Mouse (Mus musculus) stomach, embryonic 16.5 days (tissue): ENCODE results near the gene Os9. TPM values are rescaled to one million over a fixed set of nuclear protein-coding genes. Genes with fewer than 3 reads are reported as not detected.
"Not testable (repeated sequence)": the region's sequence is repeated elsewhere in the genome, so short reads cannot be mapped to it uniquely, and the experiment has no call there.

Experiments
- ATAC-seq: fragments of 200-750 bp; cut with Nextera tagmentation; 2 replicates; pipeline ENCODE4 v1.8.0; 2017; ENCODE audit warnings: moderate number of reproducible peaks, moderate TSS enrichment; ENCODE audit not compliant: insufficient read depth, low FRiP score
- H3K27ac ChIP-seq: fragments of 300-500 bp; sonication (generic); 2 replicates; pipeline ENCODE4 v1.5.1; 2014; ENCODE audit warnings: low read length
- H3K27me3 ChIP-seq: fragments of 300-500 bp; sonication (generic); 2 replicates; pipeline ENCODE4 v1.6.1; 2014; ENCODE audit warnings: low read length, control low read depth, mixed read lengths; ENCODE audit not compliant: control insufficient read depth, insufficient read depth
- H3K36me3 ChIP-seq: fragments of 300-500 bp; sonication (generic); 2 replicates; pipeline ENCODE4 v1.6.1; 2014; ENCODE audit warnings: low read length; ENCODE audit not compliant: control insufficient read depth, insufficient read depth
- H3K4me1 ChIP-seq: fragments of 300-500 bp; sonication (generic); 2 replicates; pipeline ENCODE4 v1.6.1; 2014; ENCODE audit warnings: low read length, control low read depth, mixed read lengths; ENCODE audit not compliant: control insufficient read depth, insufficient read depth
- H3K4me2 ChIP-seq: fragments of 300-500 bp; sonication (generic); 2 replicates; pipeline ENCODE4 v1.6.1; 2014; ENCODE audit warnings: low read depth, low read length, mixed read lengths
- H3K4me3 ChIP-seq: fragments of 300-500 bp; sonication (generic); replicated peaks from 2 replicates; pipeline ENCODE4 v1.5.1; 2014; ENCODE audit warnings: mild to moderate bottlenecking, low read length
- H3K9ac ChIP-seq: fragments of 300-500 bp; sonication (generic); 2 replicates; pipeline ENCODE4 v1.6.1; 2014; ENCODE audit warnings: low read length
- H3K9me3 ChIP-seq: fragments of 300-500 bp; sonication (generic); replicated peaks from 2 replicates; pipeline ENCODE4 v1.6.1; 2016; ENCODE audit warnings: low read length, control low read depth; ENCODE audit not compliant: control insufficient read depth
- WGBS: fragments of 180-500 bp; shearing (Covaris S2); extraction: QIAGEN DNeasy Blood & Tissue Kit; methylation state at CpG from one replicate; pipeline ENCODE4 v1.1.7; 2014; 5-methylcytosine and 5-hydroxymethylcytosine counted together
- polyA plus RNA-seq: library from polyadenylated mRNA; unstranded; fragments of >200 nt; fragmentation: Nextera tagmentation; extraction: Ambion mirVana; gene quantifications from 2 replicates; pipeline ENCODE4 v1.2.1, GENCODE M21; 2015

Os9 gene
- polyA plus RNA-seq, 1 experiment from 2014 or later = 114 TPM

DNA sequence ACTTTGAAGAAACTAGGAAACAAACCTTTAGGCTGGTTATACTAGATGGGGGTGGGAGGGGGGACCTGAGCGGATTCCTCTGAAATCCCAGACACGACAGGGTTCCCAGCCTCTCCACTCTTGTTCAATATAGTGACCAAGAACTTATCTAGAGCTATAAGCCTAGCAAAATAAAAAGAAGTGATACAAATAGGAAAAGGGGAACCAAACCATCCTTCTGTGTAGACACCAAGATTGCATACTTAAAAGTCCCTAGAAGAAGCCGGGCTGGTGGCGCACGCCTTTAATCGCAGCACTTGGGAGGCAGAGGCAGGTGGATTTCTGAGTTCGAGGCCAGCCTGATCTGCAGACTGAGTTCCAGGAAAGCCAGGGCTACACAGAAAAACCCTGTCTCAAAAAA, 32.4 kb upstream of the Os9 start:
- no peak overlapping the region for H3K4me3 ChIP-seq
- ATAC-seq = no peak
- no peak overlapping the region for H3K9ac ChIP-seq
- no peaks in the 10 kb centered on the region for H3K27me3 ChIP-seq
- H3K36me3 ChIP-seq = no peaks in the 10 kb centered on the region
- 92% methylated on average over 7 of the region's 7 CpGs for WGBS
- H3K9me3 ChIP-seq = no peaks in the 10 kb centered on the region
- H3K4me1 ChIP-seq = no peaks in the 10 kb centered on the region
- H3K27ac ChIP-seq = no peak overlapping the region
- H3K4me2 ChIP-seq = no peak overlapping the region

DNA sequence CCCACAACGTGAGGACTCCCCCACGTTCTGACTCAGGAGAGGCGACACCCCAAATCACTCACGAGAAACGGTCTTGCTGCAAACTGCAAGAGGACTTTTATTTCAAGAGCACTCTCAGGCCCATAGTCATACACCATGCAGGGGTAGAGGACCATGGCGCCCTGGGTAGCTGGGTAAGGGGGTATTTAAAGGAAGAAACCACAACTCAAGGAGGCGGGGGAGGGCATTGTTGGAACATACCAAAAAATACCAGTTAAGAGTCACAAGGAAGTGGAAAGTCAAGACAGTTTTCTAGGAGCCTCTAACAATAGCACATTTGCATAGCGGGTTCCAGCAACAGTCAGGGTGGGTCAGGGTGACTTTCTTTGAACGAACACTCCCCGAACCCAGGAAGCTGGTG, 31.6 kb upstream of the Os9 start:
- H3K9ac ChIP-seq, ATAC-seq: not testable (repeated sequence)
- 81% methylated on average over 10 of the region's 10 CpGs for WGBS

DNA sequence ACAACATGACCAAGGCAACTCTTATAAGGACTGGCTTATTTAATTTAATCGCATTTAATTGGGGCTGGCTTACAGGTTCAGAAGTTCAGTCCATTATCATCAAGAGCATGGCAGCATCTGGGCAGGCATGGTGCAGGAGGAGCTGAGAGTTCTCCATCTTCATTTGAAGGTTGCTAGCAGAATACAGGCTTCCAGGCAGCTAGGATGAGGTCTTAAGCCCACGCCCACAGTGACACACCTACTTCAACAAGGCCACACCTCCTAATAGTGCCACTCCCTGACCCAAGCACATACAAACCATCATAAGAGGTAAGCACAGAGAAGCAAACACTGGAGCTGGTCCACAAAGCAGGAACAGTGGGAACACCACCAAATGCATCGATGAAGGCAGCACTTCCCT, 30.3 kb upstream of the Os9 start:
- H3K4me1 ChIP-seq, H3K27ac ChIP-seq, H3K4me2 ChIP-seq, H3K27me3 ChIP-seq, H3K4me3 ChIP-seq, H3K9ac ChIP-seq, H3K9me3 ChIP-seq, ATAC-seq, H3K36me3 ChIP-seq: not testable (repeated sequence)
- WGBS = 81% methylated on average over 3 of the region's 3 CpGs

More for the DNA sequence above, 31.6 kb upstream of the Os9 start:
- not testable (repeated sequence) for H3K4me1 ChIP-seq, H3K4me2 ChIP-seq, H3K27ac ChIP-seq, H3K4me3 ChIP-seq, H3K27me3 ChIP-seq, H3K36me3 ChIP-seq, H3K9me3 ChIP-seq

DNA sequence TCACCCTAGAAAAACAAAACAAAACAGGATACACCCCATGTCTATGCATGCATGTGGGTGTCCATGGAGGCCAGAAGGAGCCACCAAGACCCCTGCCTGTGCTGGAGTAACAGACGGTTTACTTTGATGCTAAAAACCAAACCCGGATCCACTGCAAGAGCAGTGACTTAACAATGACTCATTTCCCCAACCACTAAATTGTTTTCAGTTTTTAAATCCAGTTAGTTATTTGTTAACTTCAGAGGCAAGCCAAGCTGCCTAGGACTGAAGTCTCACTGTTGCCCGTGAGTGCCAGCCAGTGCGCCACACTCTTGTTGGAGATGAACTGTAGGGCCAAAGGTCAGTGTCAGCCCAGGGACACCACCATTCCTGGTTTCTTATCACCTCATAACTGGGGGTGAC, 29.5 kb upstream of the Os9 start:
- Histone ChIP-seq H3K4me1 (no peaks in the 10 kb centered on the region), H3K4me2 (no peak overlapping the region), H3K27me3 (no peaks in the 10 kb centered on the region), H3K36me3 (no peaks in the 10 kb centered on the region), H3K9me3 (no peaks in the 10 kb centered on the region), H3K27ac (no peak overlapping the region), H3K9ac (no peak overlapping the region), H3K4me3 (no peak overlapping the region)
- WGBS = 68% methylated on average over 4 of the region's 4 CpGs
- no peak for ATAC-seq

DNA sequence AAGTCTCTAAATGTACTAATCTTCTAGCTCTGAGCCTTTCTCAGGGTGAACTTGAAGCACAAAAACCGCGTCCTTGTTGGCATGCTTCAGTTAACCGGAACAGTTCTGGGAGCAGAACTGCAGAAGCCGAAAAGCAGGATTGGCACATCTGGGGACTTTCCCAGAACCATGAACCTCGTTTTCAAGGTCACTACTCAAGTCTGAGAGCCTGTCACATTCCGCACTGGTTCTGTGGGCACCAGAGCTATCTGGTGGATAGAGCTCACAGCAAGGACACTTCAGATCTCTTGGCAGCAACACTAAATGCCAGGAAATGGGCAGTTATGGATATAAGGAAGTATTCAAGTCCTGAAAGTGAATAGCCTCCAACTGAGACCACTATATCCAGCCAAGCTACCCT, 26.2 kb upstream of the Os9 start:
- no peaks in the 10 kb centered on the region for H3K9me3 ChIP-seq
- no peak overlapping the region for H3K4me2 ChIP-seq
- no peaks in the 10 kb centered on the region for H3K36me3 ChIP-seq
- no peak overlapping the region for H3K4me3 ChIP-seq
- H3K9ac ChIP-seq = no peak overlapping the region
- ATAC-seq = no peak
- H3K27ac ChIP-seq = no peak overlapping the region
- 75% methylated on average over 6 of the region's 6 CpGs for WGBS
- H3K4me1 ChIP-seq = no peaks in the 10 kb centered on the region
- H3K27me3 ChIP-seq = no peaks in the 10 kb centered on the region

DNA sequence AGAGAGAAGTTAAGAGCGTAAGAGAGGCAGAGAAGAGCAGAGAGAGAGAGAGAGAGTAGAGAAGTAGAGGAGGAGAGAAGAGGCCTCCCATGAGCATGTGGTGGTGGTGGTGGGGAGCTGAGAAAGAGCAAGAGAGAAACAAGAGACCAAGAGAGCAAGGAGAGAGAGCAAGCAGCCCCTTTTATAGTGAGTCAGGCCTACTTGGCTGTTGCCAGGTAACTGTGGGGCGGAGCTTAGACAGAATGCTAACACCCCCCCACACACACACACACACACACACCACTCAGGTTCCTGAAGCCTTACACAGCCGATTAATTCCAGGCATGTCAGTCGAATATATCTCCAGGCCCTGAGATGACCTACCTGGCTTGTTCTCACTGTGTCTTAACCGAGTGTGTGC, 24.4 kb upstream of the Os9 start:
- Histone ChIP-seq H3K4me2 (no peak overlapping the region), H3K9me3 (no peaks in the 10 kb centered on the region), H3K27me3 (no peaks in the 10 kb centered on the region), H3K9ac (no peak overlapping the region), H3K36me3 (no peaks in the 10 kb centered on the region), H3K4me3 (no peak overlapping the region), H3K27ac (no peak overlapping the region), H3K4me1 (no peaks in the 10 kb centered on the region)
- no peak for ATAC-seq
- 75% methylated on average over 5 of the region's 5 CpGs for WGBS

DNA sequence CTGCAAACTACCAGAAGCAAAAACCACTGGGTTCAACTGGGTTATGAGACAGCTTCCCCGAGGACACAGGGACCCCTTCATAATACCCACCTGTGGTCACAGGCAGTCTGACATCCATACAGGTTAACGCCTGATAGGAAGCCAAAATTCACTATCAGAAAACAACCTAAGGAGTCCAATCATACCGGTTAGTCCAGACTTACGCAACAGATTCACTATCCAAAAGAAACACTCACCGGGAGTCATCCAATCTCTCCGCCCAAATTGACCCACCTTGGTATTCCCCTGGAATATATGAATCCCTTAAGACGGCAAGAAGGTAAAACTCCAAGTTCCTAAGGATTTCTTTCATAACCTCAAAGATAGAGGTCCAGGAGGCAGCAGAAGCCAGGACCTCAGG, 23.6 kb upstream of the Os9 start:
- H3K9me3 ChIP-seq = no peaks in the 10 kb centered on the region
- WGBS = 81% methylated on average over 7 of the region's 7 CpGs
- H3K4me3 ChIP-seq = no peak overlapping the region
- H3K27ac ChIP-seq = no peak overlapping the region
- H3K36me3 ChIP-seq = no peaks in the 10 kb centered on the region
- no peaks in the 10 kb centered on the region for H3K27me3 ChIP-seq
- H3K4me2 ChIP-seq = no peak overlapping the region
- no peak overlapping the region for H3K9ac ChIP-seq
- H3K4me1 ChIP-seq = no peaks in the 10 kb centered on the region
- ATAC-seq = no peak

DNA sequence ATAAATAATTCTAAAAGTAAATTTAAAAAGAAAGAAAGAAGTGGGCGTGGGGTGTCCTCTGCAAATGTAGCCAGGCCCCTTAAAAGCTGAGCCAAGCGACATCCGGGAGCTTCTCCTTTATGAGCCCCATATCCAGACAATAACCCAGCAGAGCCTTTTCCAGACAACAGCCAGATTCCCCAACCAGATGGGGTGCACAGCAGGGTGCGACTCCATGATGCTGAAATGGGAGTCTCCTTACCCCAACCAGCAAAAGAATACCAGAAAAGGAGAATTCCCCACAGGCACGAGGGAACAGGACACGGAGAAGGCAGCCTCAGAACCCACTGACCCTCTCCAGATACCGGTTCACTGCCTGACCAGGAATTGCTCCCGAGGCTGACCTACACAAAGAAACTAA, 22.3 kb upstream of the Os9 start:
- 89% methylated on average over 8 of the region's 8 CpGs for WGBS
- no peak for ATAC-seq
- no peaks in the 10 kb centered on the region for H3K4me1 ChIP-seq
- H3K4me3 ChIP-seq = no peak overlapping the region
- H3K36me3 ChIP-seq = no peaks in the 10 kb centered on the region
- no peaks in the 10 kb centered on the region for H3K9me3 ChIP-seq
- H3K27ac ChIP-seq = no peak overlapping the region
- H3K27me3 ChIP-seq = no peaks in the 10 kb centered on the region
- no peak overlapping the region for H3K9ac ChIP-seq
- H3K4me2 ChIP-seq = no peak overlapping the region

DNA sequence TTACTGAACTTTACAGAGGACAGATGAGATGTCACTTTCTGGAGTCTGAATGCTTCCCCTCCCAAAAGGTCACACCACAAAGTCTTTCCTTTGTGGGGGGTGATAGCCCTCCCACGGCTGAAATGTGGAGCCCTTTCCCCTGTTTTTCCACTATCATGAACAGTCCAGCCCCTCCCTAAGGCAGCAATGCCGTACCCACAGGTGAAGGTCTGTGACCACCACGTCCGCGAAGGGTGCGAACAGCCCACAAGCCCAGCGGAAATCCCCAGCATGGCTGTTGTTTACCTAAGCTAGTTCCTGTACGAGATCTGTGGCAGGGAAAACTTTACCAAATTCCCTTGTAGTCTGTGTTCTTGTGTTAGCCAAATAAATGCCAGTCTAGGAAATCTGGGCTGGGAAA, 20.6 kb upstream of the Os9 start:
- no peak overlapping the region for H3K9ac ChIP-seq
- H3K27me3 ChIP-seq = no peaks in the 10 kb centered on the region
- H3K9me3 ChIP-seq = no peaks in the 10 kb centered on the region
- no peaks in the 10 kb centered on the region for H3K36me3 ChIP-seq
- no peak overlapping the region for H3K4me3 ChIP-seq
- H3K27ac ChIP-seq = no peak overlapping the region
- ATAC-seq = no peak
- 54% methylated on average over 8 of the region's 8 CpGs for WGBS
- H3K4me2 ChIP-seq = no peak overlapping the region
- H3K4me1 ChIP-seq = no peaks in the 10 kb centered on the region

DNA sequence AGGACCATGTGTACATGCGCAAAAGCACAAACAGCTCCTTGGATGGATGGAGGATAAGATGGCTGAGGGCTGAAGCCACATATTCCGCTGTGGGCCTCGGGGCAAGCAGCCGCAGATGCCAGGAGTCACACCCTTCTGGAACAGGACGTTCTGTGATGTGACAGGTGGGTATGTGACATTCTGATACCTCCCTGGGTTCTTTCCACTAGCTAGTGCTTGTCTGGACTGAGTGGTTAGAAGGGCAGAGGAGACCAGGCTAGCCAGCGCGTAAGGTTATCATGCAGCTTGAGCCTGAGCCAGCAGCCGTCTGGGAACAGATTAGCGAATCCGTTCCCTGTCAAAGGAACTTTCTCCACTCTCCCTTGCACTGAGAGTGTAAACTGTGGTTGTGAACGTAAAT, 20.0 kb upstream of the Os9 start:
- no peaks in the 10 kb centered on the region for H3K4me1 ChIP-seq
- H3K27me3 ChIP-seq = no peaks in the 10 kb centered on the region
- no peaks in the 10 kb centered on the region for H3K36me3 ChIP-seq
- no peak for ATAC-seq
- no peaks in the 10 kb centered on the region for H3K9me3 ChIP-seq
- H3K9ac ChIP-seq = no peak overlapping the region
- no peak overlapping the region for H3K4me2 ChIP-seq
- WGBS = 76% methylated on average over 11 of the region's 11 CpGs
- no peak overlapping the region for H3K27ac ChIP-seq
- no peak overlapping the region for H3K4me3 ChIP-seq
